Mouse (Mus musculus) gonadal fat pad, adult 2 months (tissue): ENCODE data around the gene Tnnc1. TPM values are rescaled to one million over a fixed set of nuclear protein-coding genes. Genes with fewer than 3 reads are reported as not detected.

Experiments
- DNase-seq: peaks from one replicate; pipeline ENCODE4 v3.0.0-alpha.2; 2012; ENCODE audit warnings: low read depth
- polyA plus RNA-seq: library from polyadenylated mRNA; depleted of rRNA; stranded (reverse); fragments of >200 nt; gene quantifications from 2 replicates; pipeline ENCODE4 v1.2.3, GENCODE M21; 2012

Gene Tnnc1
- polyA plus RNA-seq, 1 experiment = 1.0 TPM

DNA sequence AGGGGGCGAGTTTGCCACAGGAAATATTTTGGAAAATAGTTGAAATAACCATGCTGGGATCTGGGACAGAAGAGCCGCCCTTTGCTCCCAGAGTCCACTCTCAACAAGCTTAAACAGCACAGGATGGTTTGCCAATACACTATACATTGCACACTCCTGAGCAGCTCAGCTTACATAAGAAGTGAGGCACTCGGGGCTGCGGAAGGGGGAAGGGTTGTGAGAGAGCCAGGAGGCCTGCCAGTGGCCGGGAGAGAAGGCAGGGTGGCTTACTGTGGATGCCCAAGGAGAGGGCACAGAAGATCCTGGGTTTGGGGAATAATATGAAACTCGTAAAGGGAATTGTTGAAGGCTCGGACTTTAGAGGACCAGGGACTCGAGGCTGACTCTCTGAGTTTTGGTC, 5.8 kb downstream of the Tnnc1 start:
- DNase-seq = no peak

DNA sequence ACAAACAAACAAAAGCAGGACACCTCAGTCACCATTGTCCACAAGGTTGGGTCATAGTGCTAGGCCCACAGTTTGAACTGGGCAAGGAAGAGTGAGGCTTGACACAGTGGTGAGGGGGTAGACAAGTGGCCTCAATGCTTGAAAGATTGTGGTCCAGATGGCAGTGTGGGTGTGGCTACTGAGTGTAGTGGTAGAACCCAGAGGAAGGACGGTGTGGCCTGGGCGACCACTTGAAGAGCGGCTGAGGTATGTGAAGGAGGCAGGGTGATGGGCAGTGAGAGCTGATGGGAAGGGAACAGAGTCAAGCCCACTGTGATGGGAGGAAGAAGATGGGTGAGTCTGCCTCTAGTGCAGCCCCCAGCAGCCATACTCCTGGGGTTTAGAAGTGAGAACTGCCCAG, 6.6 kb downstream of the Tnnc1 start:
- no peak for DNase-seq

DNA sequence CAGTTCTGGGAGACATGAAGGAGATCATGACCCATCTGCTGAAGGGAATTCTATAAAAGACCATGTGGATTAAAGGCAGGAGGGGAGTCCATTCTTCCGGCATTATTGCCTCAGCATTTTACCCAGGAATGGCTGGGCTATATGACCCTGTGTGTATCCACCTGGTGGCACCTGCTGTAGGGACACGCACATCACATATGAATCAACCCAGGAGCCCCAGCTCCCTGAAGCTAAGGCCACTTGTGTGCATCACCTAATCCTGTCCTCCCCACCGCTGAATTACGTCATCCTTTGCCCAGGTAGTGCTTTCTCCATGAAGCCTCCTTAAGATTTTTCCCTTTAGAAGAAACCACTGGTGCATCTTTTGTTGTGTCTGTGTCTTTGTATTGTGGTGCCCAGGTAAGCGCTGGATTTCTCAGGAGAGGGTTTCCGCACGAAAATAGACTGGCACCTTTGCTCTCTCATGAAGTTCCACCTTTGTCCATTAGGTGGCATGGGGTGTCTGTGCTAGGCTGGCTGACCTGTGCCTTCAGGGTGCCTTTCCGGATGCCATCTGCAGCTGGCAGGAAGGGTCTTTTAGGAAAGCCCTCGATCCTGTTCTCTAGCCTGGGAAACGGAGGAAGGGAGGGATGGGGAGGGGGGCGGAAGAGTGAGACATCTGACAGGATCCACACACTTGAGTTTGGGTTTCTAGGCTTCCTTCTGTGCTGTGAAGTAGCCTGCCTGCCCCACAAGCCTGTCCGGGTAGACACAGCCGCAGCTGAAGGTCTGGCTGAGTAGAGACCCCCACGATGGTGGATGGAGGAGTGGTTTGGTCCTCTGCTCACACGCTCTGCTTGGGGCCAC, 7.3 kb downstream of the Tnnc1 start:
- no peak for DNase-seq

DNA sequence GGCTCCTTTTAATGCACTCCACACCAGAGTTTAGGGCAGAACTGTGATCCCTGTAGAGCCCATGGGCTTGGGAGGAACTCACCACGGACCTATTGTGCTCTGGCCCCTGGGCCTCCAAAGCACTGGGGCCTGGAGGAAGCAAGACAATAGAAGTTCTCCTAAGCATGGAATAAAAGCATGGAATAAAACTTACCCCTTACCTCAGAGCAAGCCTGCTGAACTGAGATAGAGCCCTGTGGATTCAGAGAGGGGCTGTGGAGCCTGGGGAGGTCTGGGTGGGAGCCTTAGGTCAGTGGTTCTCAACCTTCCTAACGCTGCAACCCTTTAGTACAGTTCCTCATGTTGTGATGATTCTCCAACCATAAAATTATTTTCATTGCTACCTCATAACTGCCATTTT, 8.7 kb downstream of the Tnnc1 start, which contains the start of gene Nisch:
Gene Nisch (minus strand): TSS at position 101 of the 400 bp plus-strand sequence.
- no peak for DNase-seq

DNA sequence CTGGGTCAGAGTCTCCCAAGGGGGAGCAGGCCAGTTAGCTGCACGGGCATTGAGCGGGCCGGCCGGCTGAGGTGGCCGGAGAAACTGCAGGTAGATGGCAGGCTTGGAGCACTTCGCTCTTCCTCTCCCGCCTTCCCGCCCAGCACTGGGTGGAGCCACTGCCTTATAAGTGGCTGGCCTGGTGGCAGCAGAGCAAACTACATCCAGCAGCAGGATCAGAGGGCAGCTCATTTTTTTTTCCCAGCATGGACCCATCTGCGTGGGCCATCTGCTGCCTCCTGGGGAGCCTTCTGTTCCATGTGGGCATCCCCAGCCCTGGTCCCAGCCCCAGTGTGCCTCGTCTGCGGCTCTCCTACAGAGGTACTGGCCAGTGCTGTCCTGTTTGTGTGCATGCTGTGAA, 9.6 kb downstream of the Tnnc1 start, which contains the start of gene Sema3g:
Gene Sema3g (plus strand): TSS at position 195 of the 400 bp plus-strand sequence.
- DNase-seq = no peak

DNA sequence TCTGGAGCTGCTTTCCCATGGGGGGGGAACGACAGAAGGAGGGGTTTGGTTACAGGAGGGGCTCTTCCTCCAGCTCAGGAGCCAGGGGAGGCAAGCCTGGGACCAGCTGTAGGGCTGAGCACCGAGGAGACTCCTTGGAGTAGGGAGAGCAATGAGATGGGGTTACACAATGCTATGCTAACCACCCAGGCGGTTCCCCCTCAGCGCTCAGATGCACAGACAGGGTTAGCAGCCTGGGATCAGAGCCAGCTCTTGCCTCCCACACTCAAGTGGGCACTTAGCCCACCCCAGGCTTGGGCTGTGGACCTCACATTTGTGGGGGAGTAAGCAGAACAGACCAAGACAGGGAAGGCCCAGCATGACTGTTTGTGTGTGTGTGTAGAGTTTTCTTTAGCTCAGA, 18.9 kb downstream of the Tnnc1 start:
- no peak for DNase-seq

DNA sequence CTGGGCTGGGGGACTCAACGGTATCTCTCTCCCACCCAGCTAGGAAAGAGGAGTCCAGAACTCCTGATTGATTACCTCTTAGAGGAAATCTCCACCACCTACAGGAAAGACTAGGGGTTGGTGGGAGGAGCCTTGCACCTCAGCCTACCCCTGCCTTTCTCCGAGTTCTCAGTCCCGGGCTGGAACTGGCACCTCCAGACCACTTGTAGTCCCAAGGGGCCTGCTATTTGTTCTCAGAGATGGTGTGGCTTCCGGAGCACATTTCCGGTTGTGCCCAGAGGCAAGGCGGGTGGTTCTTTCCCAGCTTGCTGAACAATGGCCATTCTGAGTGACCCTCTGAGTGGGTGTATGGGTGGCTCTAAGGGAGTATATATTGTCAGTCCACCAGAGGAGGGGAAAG, 20.1 kb downstream of the Tnnc1 start:
- no peak for DNase-seq

DNA sequence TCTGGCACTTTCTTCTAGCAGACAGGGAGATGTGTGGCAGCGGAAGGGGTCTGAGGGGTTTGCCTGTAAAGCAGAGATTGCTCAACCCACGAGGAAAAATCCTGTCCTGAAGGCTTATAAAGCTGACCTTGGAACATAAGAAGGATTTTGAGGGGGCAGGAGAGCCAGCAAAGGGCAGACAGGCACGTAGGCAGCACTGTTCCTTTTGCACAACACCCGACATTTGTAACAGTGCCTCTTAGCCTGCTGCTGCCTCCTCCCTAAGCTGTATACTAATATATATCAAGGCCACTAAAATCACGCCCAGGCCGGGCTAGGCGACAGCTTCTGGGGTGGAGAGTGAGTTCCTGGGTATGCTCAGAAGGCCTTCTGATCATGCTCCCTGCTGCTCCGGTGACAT, 22.3 kb downstream of the Tnnc1 start:
- DNase-seq = no peak

DNA sequence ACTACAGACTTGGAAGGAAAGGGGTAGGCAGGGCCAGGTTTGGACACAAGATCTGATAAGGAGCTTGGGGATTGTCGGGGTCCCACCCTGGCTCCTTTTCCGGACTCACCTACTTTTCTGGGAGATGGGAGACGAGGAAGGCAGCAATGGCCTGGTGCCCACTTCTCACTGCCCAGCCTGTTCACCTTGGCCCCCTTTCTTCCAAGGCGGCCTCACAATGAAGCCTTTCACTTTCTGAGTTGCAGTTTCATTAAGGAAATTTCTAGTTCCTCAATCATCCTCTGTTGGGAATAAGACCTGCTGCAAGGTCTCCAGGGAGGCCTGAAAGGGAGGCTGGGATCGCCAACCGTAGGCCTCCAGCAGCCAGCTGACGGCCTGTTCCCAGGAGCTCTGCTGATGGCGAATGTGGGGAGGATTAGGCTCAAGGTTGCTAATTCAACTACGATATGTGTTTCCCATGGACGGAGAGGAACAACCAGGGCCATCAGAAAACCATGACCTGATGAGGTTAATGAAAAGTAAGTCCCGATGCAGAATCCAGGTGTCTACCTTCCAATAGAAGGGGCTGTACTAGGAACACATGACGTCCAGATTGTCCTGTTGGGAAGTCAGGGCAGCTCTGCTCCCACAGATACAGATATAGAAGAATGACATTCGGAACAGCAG, 24.4 kb downstream of the Tnnc1 start:
- no peak for DNase-seq

DNA sequence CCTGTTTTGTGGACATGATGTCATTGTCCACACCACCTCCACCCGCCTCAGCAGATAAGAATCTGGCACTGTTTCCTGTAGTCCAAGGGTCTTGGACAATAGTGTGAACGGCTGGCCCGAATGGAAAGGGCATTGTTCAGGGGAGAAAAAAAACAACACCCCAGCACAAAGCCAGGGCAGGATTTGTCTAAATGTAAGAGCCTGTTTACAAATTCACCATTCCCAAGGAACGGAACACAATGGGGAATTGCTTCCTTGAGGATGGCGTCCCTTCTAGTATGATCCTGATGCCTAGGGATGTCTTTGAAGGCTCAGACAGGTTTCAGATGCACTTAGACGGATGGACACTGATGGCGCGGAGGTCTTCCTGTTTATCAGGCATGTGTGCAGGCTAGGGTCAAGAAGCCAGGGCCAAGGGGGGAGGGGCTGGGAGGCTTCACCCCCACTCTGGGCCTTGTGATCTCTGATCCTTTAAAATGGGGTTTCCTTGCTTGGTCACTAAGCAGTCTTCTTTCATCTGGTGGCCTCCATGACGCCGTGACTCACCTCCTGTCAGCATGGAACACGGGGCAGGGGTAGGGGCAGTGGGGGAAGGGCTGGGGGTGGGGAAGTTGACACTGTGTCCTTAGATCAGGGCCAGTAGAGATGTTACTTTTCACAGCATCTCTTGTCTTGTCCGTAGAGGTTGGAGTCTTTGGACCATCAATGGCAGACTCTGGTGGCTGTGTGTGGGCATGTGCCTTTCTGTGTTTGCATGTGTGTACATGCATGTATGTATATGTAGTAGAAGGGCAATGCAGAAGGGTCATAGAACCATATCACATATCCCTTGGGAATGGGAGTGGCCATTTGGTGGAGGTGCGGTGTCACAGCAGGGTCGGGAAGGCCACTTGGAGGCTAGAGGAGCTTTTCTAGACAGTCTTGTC, 25.2 kb downstream of the Tnnc1 start:
- no peak for DNase-seq

DNA sequence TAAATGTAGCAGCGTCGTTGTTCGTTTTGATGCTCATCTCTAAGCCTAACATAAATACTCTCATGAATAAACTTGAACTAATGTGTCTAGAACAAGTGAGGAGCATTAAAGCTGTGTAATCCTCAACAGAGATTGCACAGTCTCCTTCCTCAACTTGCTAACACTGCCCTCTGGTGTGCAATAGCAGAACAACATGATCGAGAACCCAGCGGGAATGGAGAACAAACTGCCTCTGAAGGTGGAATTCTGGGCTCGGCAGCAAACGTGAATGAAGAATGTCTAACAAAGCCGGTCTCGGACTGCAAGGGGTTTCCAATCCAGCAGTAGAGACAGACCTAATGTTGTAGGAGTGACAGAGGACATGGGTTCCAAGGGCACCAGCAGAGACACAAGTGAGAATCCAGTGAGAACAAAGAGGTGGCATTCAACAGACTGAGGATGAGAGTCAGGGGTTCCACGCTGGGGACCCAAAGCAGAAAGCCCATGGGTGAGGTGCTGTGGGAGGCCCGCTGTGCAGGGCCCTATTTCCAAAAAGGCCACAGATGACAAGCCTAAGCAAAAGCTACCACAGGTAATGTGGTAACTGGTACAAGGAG, 26.0 kb downstream of the Tnnc1 start:
- DNase-seq = no peak

DNA sequence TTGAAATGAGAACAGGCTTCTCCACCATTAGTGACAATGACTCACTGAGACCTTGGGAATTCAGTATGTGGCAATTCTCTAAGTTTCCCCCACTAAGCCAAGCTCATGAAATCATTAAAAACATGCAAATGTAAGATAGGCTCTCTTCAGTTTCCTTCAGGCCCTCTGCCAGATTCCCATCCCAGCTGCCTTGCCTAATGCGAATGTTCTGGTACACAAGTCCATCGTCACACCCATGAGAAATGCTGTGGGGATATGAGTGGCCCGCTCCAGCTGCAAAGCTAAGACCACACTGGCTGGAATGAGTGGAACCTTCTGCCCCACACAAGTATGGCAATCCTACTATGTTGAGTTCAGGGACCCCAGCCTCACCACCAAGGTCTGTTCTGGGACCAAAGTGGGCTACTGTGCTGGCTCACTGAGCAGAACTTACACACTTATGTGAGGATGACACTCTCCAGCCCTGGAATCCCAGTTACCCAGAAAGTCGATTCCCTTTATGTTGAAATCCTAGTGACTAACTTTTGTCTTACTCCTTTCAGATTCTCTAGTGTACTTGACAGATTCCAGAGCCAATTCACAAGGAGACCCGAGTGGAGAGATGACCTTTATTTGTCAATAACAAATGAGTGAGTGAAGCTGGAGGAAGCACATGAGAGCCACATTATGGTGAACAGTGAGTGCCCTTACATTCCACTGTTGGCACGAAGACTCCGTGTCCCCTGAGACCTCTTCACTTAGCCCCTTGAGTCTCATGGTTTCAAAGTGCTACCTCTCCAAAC, 29.2 kb downstream of the Tnnc1 start:
- DNase-seq = no peak

DNA sequence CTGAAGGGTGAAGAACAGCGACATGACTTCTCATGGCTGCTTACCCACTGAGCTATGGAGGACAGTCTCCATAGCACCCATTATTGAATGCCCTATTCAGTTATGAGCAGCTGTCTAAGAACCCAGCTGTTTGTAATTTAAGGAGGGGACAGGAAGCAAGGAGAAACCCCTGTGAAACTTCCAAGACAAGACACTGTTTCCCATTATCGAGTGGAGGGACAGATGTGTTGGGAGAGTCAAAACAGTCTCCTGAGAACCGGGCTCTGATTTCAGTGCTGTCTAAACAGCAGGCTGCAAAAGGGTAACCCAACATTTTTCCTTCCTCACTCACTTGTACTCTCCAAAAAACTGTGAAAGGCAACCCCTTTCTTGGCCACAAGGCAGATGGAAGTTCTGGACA, 32.4 kb downstream of the Tnnc1 start:
- DNase-seq = no peak

DNA sequence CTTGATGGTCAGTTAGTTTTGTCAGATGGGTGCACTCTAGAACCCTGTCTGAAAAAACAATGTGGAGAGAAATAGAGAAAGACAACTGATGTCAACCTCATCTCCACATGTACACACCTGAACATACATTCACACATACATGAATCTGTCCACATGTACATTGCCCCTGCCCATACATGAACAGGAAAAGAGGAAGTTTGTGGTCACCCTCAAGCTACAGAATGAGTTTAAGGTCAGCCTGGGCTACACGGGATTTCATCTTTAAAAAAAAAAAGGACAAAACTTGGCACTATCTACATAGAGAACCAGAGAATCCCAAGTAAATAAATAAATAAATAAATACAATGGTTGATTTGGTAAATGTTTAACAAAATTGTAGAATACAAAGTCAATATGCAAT, 36.7 kb downstream of the Tnnc1 start:
- no peak for DNase-seq

DNA sequence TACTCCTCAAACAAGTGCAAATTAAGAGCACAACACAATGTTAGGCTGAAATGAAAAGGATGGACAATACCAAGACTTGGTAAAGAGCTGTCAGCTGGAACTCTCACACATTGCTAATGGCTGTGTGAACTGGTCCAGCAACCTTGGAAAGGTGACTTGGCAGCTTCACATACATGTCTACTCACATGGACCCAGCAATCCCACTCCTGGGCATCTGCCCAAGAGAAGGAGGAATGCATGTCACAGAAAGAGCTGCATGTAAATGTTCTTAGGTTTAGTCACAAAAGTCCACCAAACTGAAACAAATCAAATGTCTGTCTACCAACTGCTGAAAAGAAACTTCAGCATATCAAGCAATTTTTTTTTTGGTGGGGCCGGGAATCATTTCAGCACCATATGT, 37.8 kb downstream of the Tnnc1 start:
- no peak for DNase-seq

DNA sequence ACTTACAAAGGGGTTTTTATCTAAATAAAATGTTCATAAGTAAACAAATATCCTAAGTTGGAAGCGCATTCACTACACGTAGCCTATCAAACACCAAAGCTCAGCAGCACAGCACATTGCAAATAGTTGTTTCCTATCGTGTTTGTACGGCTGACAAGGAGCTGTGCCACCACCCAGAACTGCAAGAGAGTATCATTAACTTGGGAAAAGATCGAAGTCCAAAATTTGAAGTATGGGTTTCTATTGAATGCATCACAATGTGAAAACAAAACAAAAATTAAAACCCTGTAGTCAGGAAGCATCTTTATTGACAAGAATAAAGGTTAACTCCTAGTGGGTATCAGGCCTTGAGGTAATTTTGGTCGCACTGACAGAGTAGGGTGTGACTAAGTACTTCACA, 40.3 kb downstream of the Tnnc1 start:
- no peak for DNase-seq

DNA sequence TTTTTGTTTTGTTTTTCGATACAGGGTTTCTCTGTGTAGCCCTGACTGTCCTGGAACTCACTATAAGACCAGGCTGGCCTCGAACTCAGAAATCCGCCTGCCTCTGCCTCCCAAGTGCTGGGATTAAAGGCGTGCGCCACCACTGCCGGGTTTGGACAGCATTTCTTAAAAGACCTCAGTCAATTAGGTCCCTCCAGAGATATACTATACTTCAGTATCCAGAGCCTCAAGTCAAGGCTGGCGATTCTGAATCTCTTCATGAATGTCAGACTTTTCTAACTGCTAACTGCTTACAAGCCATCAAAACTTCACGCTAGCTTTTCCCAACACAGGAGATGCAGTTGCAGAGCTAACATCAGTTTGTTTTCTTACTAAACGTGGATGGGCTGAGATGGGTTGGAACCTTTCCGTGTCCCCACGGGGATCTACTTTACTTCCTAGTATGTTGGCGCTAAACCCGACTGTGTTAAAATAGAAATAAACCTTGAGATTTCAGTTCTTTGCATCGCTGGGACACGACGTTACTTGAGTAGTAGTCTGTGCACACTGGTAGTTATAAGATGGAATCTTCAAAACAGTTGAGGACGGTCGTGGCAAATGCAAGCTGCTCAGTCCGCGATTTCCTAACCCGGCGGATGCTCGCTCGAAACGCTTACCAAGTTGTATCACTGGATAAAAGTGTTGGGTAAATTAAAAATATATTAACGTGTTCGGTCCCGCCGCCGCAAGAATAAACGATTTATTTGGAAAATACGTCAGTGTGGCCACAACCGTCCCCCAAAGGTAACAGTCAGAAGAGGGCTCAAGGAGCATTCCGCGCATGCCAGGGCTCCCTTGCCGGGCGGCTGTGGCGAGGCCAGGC, 42.3 kb downstream of the Tnnc1 start:
- DNase-seq = no peak

DNA sequence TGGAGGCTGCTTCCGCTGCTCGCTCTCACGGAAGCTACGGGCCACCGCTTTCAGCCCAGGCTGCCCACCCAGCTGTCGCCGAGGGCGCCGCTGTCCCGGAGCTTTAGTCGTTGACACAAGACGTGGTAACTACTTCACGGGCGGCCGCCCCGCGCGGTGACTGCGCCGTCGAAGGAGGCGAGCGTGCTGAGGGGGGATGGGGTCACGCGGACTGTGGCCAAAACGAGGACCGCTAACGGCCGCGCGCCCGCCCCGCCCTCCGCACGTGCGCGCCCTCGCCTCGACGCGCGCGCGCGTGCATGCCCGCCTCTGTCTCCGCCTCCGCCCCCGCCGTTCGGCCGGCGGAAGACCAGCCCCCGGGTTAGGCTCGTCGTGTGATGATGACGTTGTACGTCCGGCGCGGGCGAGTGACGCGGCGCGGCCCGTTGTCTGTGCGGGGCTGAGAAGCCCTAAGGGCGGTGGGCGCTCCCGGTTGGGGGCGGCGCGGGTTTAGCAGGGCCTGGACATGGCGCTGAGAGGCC, 43.0 kb downstream of the Tnnc1 start, which contains the start of the genes Phf7 and Bap1:
Gene Phf7 (minus strand): TSS at position 234 of the 521 bp plus-strand sequence.
Gene Bap1 (plus strand): TSS at position 367 of the 521 bp plus-strand sequence.
- no peak for DNase-seq

DNA sequence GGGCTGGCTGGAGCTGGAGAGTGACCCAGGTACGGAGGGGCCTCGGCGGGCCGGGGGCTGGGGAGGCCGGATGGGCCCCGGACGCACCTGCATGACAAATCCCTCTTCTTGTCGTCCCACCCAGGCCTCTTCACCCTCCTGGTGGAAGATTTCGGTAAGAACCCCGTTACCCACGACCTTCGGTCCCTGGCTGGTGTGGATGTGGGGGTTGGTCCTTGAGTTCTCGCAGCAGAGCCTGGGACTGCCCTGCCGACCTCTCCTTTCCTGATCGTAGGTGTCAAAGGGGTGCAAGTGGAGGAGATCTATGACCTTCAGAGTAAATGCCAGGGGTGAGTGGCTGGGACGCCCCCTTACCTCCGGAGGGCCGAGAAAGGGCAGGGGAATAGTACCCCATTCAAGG, 43.5 kb downstream of the Tnnc1 start:
- DNase-seq = no peak

DNA sequence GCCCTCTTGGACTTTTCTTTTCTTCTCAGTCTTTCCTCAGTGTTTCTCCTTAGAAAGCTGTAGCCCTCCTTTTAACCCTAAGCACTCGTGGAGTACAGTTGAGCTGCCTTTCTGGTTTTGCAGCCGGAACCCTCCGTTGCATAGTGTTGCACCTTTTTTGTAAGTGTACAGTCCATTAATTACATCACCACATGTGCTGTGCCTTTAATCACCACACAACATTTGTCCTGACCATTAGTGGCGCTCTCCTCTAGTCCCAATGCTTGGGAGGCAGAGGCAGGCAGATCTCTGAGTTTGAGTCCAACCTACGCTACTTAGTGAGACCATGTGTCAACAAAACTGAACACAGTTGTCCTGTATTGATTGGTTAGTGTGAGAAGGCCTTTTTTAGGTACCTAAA, 44.0 kb downstream of the Tnnc1 start:
- no peak for DNase-seq
